Mouse (Mus musculus): ENCODE measurements around the gene Abca8b.

- no peak for TF ChIP-seq CTCF (IDR thresholded peaks at IDR 0.05)
- peak; percentile 90 for TF ChIP-seq EP300 (IDR thresholded peaks at IDR 0.05)
These were observed 110.8 kb downstream of the Abca8b start for GRCm38 (mm10) chr11:109884801-109885200.

Measured in lung, postnatal 0 days (tissue).